Mouse (Mus musculus) lung, postnatal 14 days (tissue): ENCODE measurements around the gene Arhgef17.

Experiments used
- DNase-seq: peaks from one replicate; pipeline ENCODE4 v3.0.0; 2021

Arhgef17 gene

DNA sequence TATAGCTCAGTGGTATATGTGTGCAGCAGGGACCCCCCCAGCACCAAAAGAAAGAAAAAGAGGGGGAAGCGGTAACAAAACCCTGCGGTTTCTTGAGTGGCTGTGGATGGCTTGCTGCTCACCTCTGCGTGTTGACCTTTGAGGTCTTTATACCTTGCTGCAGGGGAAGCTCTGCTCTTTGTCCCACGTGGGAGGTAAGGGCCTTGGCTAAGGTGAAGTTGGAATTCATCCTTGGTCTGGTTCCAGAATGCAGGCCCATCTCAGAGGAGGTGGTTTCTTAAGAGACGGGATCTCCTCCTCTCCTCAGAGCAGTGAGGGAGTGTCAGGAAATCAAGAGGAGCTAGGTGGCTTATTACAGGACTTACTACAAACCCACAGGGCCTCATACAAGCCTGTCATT, 89.7 kb downstream of the Arhgef17 start:
- DNase-seq: no peak

DNA sequence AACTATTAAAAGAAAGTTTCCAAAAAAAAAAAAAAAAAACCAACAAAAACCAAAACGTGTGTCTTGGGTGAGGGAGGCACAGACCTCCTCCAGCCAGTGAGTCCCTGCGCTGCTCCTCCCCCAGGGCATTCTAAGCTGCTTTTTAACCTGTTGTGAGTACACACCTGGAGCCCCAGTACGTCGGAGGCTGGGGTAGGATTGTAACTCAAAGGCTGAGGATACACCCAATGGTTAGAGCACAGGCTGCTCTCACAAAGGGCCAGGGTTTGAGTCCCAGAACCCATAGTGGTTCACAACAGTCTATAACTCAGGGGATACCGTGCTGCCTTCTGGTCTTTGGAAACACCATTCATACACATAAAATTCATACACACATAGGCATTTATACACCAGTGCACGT, 90.3 kb downstream of the Arhgef17 start:
- DNase-seq: no peak

GRCm38 (mm10) chr7:100840906-100841305, 91.0 kb downstream of the Arhgef17 start:
- DNase-seq: no peak

- DNase-seq: no peak
These were observed 92.1 kb downstream of the Arhgef17 start for GRCm38 (mm10) chr7:100839632-100840402.

DNA sequence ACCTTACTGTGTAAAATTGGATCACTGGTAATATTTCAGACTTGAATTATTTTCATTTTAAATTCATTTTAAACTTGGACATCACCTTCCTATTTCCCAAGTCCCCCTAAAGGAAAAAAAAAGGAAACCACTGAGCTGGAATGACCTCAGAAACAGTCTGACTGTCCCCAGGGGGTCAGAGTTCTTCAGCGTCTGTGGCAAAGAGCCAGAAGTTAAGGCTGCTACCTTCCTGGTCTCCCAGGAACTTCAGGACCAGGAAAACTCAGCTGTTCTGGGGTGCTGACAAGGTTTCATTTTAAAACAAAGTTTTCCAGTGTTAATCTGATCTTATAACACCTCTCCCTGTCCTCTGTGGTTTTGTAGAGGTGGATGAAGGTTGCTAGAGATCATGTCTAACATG, 94.2 kb downstream of the Arhgef17 start:
- DNase-seq: no peak

- DNase-seq: no peak
These were observed 95.2 kb downstream of the Arhgef17 start for GRCm38 (mm10) chr7:100836657-100837056.

GRCm38 (mm10) chr7:100835711-100836110, 96.2 kb downstream of the Arhgef17 start:
- DNase-seq: no peak

DNA sequence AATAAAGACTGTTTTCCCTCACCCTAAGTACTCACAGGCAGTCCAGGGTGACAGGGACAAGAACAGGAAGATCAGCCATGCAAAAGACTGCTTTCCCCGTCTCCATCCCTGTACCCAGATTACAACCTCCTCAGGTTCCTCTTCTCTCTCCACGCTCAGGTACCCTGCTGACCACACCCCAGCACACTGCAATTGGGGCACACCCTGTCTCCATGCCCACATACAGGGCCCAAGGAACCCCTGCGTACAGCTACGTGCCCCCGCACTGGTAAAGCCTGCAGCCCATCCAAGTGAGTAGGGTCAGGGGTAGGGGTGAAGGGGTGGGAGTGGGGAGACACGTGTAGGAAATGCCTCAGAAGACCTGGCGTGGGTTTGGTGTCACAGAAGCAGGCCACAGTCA, 96.7 kb downstream of the Arhgef17 start:
- DNase-seq: no peak

DNA sequence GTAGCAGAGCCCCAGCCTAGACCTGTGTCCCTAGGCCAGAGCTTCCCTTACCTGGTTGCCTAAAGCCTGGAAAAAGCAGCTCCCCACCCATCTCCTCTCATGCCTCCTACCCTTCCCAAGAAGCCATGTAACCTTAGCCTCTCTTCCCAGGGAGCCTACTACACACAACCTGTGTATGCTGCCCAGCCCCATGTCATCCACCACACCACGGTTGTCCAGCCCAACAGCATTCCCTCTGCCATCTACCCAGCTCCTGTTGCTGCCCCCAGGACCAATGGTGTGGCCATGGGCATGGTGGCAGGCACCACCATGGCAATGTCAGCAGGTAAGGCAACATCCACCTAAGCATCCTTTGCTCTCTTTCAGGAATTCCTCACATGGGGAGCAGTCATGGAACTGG, 98.0 kb downstream of the Arhgef17 start:
- DNase-seq: no peak

GRCm38 (mm10) chr7:100828549-100828948, 103.4 kb downstream of the Arhgef17 start:
- DNase-seq: no peak

DNA sequence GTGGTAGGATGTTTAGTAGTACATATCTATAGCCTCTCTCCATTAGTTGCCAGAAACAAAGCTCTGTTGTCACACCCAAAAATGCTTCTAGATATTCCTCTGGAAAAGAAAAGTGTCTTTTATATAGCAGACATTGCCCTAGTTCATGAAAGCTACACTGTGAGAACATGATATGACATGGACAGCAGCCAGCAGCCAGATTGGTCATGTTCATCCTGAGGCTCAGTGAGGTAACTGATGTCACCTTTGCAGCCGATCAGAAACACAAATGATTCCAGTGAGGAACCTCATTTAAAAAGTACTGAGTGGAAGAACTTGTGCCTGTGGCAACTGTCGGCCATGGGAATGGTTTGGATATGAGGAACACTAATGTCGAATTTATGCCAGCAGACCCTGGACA, 107.2 kb downstream of the Arhgef17 start:
- no peak for DNase-seq
